Mouse (Mus musculus): ENCODE results near the gene Gpr18. TPM values are rescaled to one million over a fixed set of nuclear protein-coding genes. Genes with fewer than 3 reads are reported as not detected.

Gene Gpr18
- polyA plus RNA-seq, 1 experiment from 2014 or later = 0.08 TPM

GRCm38 (mm10) chr14:121951399-121952045 lies 35.9 kb upstream of the Gpr18 start:
- Histone ChIP-seq H3K9ac (ENCODE audit: low read depth, low read length) (no peak overlapping the region), H3K36me3 (ENCODE audit: insufficient read depth, low read length) (no peaks in the 10 kb centered on the region), H3K4me2 (ENCODE audit: low read length) (no peak overlapping the region), H3K27me3 (ENCODE audit: insufficient read depth, low read length) (no peaks in the 10 kb centered on the region), H3K27ac (no peak overlapping the region), H3K9me3 (replicated peaks; ENCODE audit: low read length) (no peaks in the 10 kb centered on the region), H3K4me1 (replicated peaks; ENCODE audit: insufficient read depth, low read length) (no peaks in the 10 kb centered on the region), H3K4me3 (replicated peaks; ENCODE audit: low read depth, low read length) (no peak overlapping the region)
- no peak for TF ChIP-seq CTCF (IDR thresholded peaks at IDR 0.05; ENCODE audit: low read depth)
- no peak for ATAC-seq (replicated peaks; ENCODE audit: low FRiP score, low read depth)
- 61% methylated on average over 2 of the region's 2 CpGs for WGBS
- no peak for DNase-seq (ENCODE audit: low spot score)

GRCm38 (mm10) chr14:121949897-121950296 lies 34.3 kb upstream of the Gpr18 start:
- H3K4me3 ChIP-seq (replicated peaks; ENCODE audit: low read depth, low read length) = no peak overlapping the region
- 94% methylated on average over 5 of the region's 5 CpGs for WGBS
- no peak overlapping the region for H3K9ac ChIP-seq (ENCODE audit: low read depth, low read length)
- ATAC-seq (replicated peaks; ENCODE audit: low FRiP score, low read depth) (no peak), DNase-seq (ENCODE audit: low spot score) (no peak)
- H3K27ac ChIP-seq = no peak overlapping the region
- no peaks in the 10 kb centered on the region for H3K9me3 ChIP-seq (replicated peaks; ENCODE audit: low read length)
- H3K27me3 ChIP-seq (ENCODE audit: insufficient read depth, low read length) = no peaks in the 10 kb centered on the region
- TF ChIP-seq CTCF (IDR thresholded peaks at IDR 0.05; ENCODE audit: low read depth) = no peak
- no peaks in the 10 kb centered on the region for H3K4me1 ChIP-seq (replicated peaks; ENCODE audit: insufficient read depth, low read length)
- no peaks in the 10 kb centered on the region for H3K36me3 ChIP-seq (ENCODE audit: insufficient read depth, low read length)
- no peak overlapping the region for H3K4me2 ChIP-seq (ENCODE audit: low read length)

- 96% methylated on average over 3 of the region's 3 CpGs for WGBS
- no peak overlapping the region for H3K27ac ChIP-seq
- DNase-seq (ENCODE audit: low spot score) (no peak), ATAC-seq (replicated peaks; ENCODE audit: low FRiP score, low read depth) (no peak)
- H3K36me3 ChIP-seq (ENCODE audit: insufficient read depth, low read length) = no peaks in the 10 kb centered on the region
- no peaks in the 10 kb centered on the region for H3K27me3 ChIP-seq (ENCODE audit: insufficient read depth, low read length)
- no peak overlapping the region for H3K9ac ChIP-seq (ENCODE audit: low read depth, low read length)
- no peaks in the 10 kb centered on the region for H3K4me1 ChIP-seq (replicated peaks; ENCODE audit: insufficient read depth, low read length)
- no peak overlapping the region for H3K4me2 ChIP-seq (ENCODE audit: low read length)
- no peak for TF ChIP-seq CTCF (IDR thresholded peaks at IDR 0.05; ENCODE audit: low read depth)
- H3K9me3 ChIP-seq (replicated peaks; ENCODE audit: low read length) = no peaks in the 10 kb centered on the region
- no peak overlapping the region for H3K4me3 ChIP-seq (replicated peaks; ENCODE audit: low read depth, low read length)
Observed at GRCm38 (mm10) chr14:121949436-121949835, 33.9 kb upstream of the Gpr18 start.

DNA sequence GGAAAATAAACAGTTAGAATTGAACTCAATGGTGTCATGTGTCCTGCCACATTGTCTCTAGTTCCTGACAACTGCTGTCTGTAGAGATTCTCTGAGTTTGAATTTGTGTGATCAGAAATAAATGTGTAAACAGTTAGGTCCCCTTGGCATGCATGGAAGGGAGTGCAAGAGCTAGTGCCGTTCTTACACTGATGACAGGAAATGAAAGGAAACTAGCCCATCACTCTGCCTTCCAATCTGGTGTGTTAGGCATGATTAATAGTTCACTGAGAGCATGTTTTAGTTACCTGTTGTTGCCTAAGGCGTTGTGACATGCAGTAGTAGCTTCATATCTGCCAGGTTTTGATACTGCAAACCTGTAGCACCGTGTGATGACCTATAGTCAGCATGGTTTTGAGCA lies 32.4 kb upstream of the Gpr18 start:
- no peaks in the 10 kb centered on the region for H3K36me3 ChIP-seq (ENCODE audit: insufficient read depth, low read length)
- no peaks in the 10 kb centered on the region for H3K4me1 ChIP-seq (replicated peaks; ENCODE audit: insufficient read depth, low read length)
- no peak for TF ChIP-seq CTCF (IDR thresholded peaks at IDR 0.05; ENCODE audit: low read depth)
- no peak for ATAC-seq (replicated peaks; ENCODE audit: low FRiP score, low read depth)
- no peak overlapping the region for H3K27ac ChIP-seq
- H3K27me3 ChIP-seq (ENCODE audit: insufficient read depth, low read length) = no peaks in the 10 kb centered on the region
- no peak for DNase-seq (ENCODE audit: low spot score)
- no peaks in the 10 kb centered on the region for H3K9me3 ChIP-seq (replicated peaks; ENCODE audit: low read length)
- H3K4me2 ChIP-seq (ENCODE audit: low read length) = no peak overlapping the region
- no peak overlapping the region for H3K4me3 ChIP-seq (replicated peaks; ENCODE audit: low read depth, low read length)
- no peak overlapping the region for H3K9ac ChIP-seq (ENCODE audit: low read depth, low read length)
- 66% methylated on average over 3 of the region's 3 CpGs for WGBS

DNA sequence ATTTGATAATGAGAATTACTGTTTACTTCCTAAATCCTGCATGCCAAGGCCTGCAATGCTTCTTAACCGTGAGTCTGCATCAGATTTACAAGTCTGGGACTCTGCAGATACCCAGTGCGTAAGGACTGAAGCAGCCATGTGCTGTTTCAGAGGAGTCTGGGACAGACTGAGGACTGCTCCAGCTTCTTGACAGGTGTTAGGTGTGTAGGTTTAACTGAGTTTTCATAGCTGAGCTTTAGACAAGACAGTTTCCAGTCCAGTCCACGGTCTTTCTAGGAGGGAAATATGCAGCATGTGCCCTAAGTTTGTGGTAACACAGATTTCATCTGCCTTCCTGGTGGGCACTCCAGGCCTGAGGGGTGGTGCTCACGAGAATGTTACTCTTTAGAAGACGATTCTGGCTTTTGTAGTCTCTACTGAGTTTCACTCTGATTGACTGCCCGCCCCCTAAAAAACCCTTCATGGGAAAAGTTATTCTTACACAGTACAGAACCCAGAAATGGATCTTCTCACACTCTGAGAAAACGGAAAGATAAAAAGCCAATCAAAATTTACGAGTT lies 31.7 kb upstream of the Gpr18 start:
- H3K27ac ChIP-seq = peak overlapping the region; percentile 36; the same call in 1 of the 2 replicates
- no peak for ATAC-seq (replicated peaks; ENCODE audit: low FRiP score, low read depth)

GRCm38 (mm10) chr14:121946728-121947127 lies 31.1 kb upstream of the Gpr18 start:
- Histone ChIP-seq H3K4me1 (replicated peaks; ENCODE audit: insufficient read depth, low read length) (no peaks in the 10 kb centered on the region), H3K4me3 (replicated peaks; ENCODE audit: low read depth, low read length) (no peak overlapping the region), H3K27ac (peak overlapping the region; percentile 36; the same call in 1 of the 2 replicates), H3K27me3 (ENCODE audit: insufficient read depth, low read length) (no peaks in the 10 kb centered on the region), H3K4me2 (ENCODE audit: low read length) (no peak overlapping the region), H3K9ac (ENCODE audit: low read depth, low read length) (no peak overlapping the region), H3K9me3 (replicated peaks; ENCODE audit: low read length) (no peaks in the 10 kb centered on the region), H3K36me3 (ENCODE audit: insufficient read depth, low read length) (no peaks in the 10 kb centered on the region)
- WGBS = 55% methylated on average over 8 of the region's 8 CpGs
- ATAC-seq (replicated peaks; ENCODE audit: low FRiP score, low read depth) (no peak), DNase-seq (ENCODE audit: low spot score) (no peak)
- TF ChIP-seq CTCF (IDR thresholded peaks at IDR 0.05; ENCODE audit: low read depth) = no peak

More for the DNA sequence above, 31.7 kb upstream of the Gpr18 start:
- no peak overlapping the region for H3K4me3 ChIP-seq (replicated peaks; ENCODE audit: low read depth, low read length)
- H3K36me3 ChIP-seq (ENCODE audit: insufficient read depth, low read length) = no peaks in the 10 kb centered on the region
- DNase-seq (ENCODE audit: low spot score) = no peak
- WGBS = 56% methylated on average over 8 of the region's 8 CpGs
- H3K9ac ChIP-seq (ENCODE audit: low read depth, low read length) = no peak overlapping the region
- no peak overlapping the region for H3K4me2 ChIP-seq (ENCODE audit: low read length)
- no peaks in the 10 kb centered on the region for H3K27me3 ChIP-seq (ENCODE audit: insufficient read depth, low read length)
- H3K4me1 ChIP-seq (replicated peaks; ENCODE audit: insufficient read depth, low read length) = no peaks in the 10 kb centered on the region
- no peak for TF ChIP-seq CTCF (IDR thresholded peaks at IDR 0.05; ENCODE audit: low read depth)
- H3K9me3 ChIP-seq (replicated peaks; ENCODE audit: low read length) = no peaks in the 10 kb centered on the region
